Mouse (Mus musculus) left cerebral cortex, adult 11 months (tissue): ENCODE measurements around the gene Celf6.
A peak's percentile ranks its signal among the peaks of the same experiment; 100 is the strongest.

Experiments
- DNase-seq: peaks from one replicate; pipeline ENCODE4 v3.0.0; 2022; ENCODE audit warnings: low spot score

Gene Celf6

DNA sequence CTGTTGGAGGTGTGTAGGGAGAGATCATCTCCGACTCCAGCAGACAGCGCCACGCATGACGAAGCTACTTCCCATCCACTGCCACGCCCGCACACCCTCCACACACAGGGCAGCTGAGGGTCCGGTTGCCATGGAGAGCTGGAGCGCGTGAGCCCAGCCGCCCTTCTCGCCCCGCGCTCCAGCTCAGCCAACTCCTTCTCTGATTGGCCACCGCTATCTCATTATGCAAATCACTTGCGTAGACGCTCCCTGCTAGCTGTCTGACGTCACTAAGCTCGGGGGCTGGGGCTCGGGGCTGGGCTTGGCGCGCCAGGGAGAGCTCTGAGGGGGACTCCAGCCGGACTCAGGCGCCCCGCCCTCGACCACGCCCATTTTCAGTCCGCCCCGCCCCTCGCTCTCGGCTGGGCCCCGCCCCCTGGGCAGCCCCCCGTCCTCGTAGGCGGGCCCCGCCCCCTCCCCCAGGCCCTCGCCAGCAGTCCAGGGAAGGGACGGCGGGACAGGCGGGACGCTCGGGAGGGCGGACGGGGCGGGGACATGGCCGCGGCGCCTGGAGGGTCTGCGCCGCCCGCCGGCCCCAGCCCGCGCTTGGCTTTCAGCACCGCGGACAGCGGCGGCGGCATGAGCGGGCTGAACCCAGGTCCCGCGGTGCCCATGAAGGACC is at the start of gene Celf6:
TSS of gene Celf6 (plus strand) at position 74 of the 661 bp plus-strand sequence.
- DNase-seq: peak; percentile 89

DNA sequence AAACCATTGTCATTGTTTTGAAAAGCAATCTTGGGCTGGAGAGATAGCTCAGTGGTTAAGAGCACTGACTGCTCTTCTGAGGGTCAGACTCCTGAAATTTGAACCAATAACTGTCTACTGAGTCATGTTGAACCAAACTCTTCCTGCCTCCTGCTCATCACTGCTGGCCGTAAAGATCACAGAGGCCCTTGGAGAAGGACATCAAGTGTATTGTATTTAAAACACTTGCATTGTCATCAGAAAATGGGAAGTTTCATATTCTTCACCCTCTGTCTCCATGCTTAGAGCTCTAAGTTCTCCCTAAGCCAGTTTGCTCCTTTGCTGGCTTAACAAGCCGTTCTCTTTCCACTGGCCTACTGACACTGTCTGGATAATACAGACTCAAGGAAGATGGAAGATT is 49.4 kb upstream of the Celf6 start:
- DNase-seq: no peak

DNA sequence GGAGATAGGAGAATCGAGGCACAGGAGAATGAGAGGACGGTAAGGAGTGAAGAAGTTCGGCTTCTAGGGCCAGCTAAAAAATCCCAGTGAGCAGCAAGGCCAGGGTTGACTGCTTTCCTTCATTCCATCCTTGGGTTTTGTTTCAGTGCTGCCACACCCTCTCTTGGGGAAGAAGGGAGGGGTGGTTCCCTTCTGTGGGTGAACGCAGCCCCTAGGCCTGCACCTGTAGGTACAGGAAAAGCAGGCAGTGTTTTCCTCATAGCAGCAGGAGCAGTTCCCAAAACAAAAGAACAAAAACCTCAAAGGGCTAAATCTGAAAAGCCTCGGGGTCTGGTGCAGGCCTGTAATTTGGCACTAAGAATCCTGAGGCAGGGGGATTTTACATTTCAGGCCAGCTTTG is 46.1 kb upstream of the Celf6 start:
- no peak for DNase-seq

DNA sequence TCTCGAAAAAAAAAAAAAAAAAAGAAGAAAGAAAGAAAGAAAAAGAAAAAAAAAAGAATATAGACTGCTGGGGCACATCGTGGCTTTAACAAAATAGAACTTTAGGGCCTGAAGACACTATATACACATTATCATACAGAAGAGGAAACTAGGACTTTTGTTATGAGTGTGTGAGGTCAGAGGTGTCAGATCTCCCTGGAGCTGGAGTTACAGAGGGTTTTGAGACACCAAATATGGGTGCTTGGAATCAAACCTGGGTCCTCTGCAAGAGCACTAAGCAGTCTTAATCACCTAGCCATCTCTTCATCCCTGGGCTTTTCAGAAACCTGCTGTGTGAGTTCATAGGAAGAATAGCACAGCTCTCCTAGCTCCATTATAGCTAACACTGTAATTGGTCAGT is 44.3 kb upstream of the Celf6 start:
- no peak for DNase-seq

DNA sequence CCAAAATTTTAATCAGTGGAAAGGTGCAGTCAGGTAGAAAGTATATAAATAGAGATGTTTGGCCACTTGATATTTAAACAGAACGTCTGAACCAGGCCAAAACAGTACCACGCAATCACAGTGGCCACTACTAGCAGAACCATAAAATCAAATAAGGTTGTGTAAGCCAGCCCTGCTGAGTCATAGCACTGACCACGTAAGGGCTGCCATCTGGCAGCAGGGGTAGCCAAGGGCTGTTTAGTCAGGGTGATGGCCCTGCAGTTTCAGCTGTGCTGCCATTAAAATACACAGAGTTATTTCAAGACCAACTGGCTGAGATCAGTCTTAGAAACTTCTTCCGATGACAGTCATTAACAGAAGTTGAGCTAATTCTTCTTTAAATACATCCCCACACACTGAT is 43.8 kb upstream of the Celf6 start:
- DNase-seq: no peak

DNA sequence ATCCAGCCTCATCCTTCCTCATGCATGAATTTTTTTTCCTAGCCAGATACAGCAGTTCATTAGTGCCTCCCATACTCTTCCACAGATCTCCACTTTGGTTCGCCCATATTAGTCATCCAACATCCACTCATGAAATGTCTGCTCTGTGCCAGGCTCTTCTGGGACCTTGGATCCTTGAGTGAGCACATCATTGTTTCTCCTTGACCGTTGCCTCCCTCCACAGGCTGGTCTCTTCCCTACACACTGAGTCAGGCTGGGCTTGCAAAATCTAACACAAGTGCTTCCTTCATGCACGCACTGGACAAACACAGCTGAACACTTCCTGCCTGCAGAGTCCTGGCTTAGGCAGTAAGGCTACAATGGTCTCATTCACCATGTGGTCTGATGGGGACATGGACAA is 40.1 kb upstream of the Celf6 start:
- no peak for DNase-seq

DNA sequence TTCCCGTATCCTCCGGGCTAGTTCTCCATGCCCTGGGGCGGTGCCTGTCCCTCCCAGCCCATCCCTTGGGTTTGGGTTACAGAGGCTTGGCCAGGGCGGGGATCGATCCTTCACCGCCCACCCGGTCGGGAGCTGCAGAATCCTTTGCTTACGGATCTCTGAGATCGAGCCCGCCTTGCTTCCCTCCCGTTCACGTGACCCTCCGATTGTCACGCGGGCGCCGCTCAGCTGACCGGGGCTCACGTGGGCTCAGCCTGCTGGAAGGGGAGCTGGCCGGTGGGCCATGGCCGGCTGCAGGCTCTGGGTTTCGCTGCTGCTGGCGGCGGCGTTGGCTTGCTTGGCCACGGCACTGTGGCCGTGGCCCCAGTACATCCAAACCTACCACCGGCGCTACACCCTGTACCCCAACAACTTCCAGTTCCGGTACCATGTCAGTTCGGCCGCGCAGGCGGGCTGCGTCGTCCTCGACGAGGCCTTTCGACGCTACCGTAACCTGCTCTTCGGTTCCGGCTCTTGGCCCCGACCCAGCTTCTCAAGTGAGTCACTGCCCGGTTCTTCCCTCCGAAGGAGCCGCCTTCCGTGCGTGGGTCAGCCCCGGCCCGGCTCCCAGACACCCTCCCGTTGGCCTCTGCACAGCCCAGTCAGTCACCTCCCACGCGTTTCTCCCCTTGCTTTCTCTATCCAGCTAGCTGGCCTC is 38.1 kb upstream of the Celf6 start, which contains the start of the genes Hexa and Tmem202:
TSS of gene Hexa (plus strand) at position 100 of the 697 bp plus-strand sequence.
TSS of gene Tmem202 (minus strand) at position 407 of the 697 bp plus-strand sequence.
- DNase-seq: peak; percentile 66

DNA sequence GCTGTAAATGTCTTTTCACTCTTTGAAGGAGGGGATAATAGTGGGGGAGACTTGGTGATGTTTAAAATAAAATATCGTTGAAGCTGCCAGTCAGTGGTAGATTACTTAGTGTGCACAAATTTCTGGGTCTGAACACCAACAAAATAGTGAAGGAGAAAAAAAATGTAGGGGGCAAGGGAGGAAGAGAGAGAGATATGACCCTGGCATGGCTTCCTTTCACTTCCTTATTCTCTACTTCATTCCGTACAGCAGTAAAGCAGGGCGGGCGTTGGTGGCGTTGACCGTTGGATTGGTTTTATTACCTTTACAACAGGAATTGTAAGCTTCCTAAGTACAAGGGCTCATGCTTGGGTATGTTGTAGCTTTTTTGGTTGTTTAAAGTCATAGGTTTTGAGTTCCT is 36.1 kb upstream of the Celf6 start:
- DNase-seq: no peak

DNA sequence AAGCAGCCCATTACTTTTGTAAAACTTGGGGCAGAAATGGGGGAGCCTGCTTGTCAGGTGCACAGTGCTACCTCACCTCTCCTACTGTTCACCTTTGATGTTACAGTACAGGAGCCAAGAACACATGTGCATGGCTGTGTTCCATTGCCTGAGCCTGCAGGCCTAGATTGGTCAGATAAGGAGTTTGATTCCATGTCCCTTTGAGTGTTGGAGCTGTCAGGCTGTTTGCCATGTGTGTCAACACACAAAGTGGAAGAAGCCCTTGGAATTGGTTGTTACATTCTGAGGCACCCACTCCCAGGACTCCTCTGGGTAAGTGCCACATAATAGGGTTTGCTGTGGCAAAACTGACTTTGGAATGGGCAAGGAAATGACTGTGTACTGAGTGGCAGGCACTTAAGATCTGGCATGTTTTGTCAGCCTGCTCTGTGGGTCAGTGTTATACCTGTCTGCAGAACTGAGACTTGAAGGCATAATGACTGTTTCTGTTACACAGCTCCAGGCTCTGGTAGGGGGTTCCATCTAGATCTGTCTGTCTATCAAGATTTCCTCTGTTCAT is 34.9 kb upstream of the Celf6 start:
- DNase-seq: no peak

DNA sequence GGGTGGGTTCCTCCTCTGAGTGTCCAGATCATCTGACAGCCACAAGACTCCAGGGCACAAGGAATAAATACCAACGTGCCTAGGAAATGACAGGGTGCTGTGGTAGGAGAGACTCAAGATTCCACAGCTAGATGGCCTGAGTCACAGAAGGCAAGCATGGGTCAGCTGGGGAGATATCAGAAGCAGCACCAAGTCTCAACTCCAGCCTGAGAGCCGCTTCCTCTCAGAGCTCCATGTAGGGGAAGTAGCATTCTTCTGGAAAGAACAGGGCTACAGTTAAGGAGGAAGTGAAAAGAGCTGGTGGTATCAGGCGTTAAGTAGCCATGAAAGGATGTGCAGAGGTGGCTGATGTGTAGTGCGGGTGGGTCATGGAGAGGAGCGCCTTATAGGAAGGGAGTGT is 33.0 kb upstream of the Celf6 start:
- no peak for DNase-seq

DNA sequence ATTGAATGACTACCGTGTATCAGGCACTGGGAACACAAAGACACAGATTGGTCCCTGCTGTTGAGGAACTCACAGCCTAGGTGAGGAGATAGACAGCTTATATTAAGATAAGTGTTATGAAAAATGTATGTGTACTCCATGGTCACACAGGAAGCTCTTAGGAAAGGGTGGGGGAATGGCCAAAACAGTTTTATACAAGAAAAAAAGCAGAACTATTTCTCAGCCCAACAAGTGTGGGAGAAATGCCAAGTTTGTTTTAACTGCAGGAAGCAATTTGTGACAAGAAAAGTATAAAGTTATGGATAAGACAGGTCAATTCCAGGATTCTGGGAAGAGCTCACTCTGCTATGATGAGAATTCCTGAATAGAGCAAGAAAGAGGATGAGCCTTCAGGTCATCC is 29.8 kb upstream of the Celf6 start:
- DNase-seq: no peak

DNA sequence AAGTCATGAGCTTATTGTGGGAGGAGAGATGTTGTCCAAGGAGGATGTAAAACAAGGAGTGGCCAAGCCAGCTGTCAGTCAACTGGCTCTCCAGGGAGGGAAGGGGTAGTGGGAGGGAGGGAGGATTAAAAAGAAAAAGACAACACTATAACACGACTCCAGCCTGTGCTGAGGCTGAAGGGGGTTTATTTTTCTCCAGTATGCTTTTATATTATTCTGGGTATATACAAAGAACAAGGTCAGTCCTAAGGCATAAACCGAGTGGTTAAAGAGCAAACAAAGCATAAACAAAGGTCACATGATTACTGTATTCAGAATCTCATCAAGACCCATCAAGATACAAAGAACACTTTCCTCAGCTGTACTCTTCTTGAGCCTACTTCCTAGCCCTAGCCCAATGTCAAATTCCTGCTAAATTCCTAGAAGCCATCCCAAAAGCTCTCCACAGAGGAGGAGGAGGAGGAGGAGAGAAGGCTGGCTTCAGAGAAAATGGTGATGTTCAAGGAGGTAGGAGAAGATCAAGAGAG is 28.7 kb upstream of the Celf6 start:
- no peak for DNase-seq

DNA sequence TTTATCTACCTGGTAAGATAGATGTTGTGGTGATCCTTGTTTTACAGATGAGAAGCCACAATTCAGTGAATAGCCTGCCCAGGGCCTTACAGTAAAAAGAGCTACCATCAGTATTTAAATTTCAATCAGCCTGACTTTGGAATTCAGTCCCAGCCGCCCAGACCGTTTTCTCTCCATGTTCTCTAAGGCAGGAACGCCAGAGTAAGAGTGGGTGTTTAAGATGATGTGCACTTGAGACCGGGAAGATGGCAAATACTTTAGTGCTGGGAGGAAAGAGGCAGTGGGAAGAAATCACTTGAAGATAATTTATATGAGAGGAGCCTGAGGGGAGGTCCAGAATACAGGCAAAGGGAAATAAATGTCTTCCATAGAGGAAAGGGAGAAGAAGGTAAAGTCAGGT is 27.6 kb upstream of the Celf6 start:
- no peak for DNase-seq

DNA sequence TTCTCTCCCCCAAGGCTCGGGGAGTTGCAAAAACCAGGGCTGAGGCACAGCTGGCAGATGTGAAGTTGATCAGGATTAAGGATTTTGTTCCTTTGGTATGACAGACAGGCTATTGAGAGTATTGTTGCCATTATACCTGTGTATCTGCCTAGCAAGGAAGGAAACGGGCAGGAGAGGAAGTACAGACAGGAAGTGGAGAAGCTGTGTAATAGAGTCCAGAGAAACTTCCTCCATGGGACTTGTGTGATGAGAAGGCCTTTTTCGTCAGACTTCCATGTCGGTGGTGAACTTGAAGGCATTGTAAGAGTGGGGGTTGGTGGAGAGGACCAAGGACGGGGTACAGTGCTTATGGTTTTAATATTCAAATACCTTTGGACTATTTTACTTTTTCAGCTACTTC is 26.7 kb upstream of the Celf6 start:
- no peak for DNase-seq

DNA sequence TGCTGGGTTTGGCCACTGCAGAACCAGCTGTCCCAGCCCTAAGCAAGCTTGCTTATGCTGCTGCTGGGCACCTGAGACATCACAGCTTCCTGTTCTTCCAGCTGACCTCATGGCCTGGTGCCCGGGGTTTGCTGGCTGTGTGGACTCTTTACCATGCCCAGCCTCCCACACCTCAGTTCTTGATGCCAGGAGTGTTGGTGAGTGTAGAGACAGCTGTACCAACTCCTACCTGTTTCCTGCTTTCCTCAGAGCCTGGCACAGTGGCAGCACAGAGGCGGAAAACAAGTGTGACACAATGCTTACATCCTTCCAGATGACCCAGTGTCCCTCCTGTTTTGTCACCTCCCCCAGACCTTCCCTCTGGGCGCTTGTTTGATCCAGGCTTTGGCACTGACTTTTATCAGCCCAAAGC is 26.1 kb upstream of the Celf6 start:
- no peak for DNase-seq

DNA sequence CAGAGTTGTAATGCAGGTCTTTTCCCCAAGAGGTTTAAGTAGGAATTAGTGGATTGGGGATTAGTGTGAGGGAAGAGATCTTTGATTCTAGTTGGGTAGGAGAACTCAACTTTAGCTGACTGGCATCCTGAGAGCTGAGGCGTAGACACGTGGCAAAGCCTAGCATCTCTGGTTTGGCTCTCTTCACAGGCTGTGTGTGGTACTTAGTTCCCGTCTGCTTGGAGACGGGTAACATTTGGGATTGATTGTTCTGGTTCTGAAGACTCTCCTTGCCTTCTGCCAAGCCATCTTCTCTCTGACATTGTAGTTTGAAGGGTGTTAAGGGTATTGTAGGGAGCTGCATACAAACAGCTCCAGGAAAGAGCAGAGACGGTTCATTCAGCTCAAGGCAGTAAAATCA is 25.1 kb upstream of the Celf6 start:
- no peak for DNase-seq

DNA sequence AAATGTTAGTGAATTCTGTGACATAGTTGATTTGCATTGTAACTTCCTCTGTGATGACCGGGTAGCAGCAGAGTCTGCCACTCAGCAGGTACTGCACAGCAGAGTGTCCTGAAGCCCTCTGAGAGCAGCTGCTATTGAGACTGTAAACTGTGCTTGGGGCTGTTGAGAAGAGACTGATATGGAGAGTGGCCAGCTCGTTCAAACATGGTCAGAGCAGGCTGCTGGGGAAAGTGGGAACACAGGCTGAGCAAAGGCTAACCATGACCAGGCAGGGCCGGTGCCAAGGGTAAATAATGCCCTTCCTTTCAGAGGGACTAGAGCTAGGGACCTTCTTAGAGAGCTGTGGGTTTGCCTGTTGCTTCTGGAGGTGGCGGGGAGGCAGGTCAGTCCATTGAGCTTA is 24.0 kb upstream of the Celf6 start:
- DNase-seq: no peak

DNA sequence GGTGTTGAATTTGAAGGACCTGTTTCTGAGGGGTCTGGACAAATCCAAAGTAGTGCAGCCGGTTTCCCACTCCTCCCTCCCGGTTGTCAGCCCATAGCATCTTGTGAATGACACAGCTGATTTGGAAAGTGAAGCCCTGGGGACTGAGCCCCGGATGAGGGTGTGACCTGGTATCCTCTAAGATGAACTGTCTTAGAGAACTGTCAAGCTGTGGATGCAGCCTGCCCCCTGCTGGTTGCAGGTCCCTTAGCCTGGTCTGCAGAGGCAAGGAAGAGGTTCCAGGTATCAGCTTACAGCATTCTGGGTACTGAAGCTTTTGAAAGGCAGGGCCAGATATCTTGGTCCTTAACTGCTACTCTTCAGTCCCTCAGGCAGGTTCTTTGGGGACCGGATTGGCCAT is 12.1 kb upstream of the Celf6 start:
- no peak for DNase-seq

DNA sequence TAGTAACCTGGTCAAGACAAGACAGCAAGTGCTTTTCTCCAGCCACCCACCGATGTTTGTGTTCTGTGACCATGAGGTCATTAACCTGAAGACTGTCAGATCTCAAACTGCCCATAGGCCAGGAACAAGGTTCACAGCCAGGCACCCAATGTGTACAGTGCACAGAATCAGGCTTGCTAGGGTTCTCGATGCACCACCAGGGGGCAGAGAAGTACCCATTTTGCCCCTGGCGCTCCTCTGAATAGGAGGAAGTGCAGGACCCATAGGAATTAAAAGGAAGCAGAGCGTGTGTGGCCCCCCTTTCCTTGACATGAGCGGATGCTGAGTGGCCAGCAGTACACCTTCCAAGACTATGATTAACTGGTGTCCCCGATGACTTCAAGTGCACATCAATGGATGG is 10.6 kb upstream of the Celf6 start:
- no peak for DNase-seq

DNA sequence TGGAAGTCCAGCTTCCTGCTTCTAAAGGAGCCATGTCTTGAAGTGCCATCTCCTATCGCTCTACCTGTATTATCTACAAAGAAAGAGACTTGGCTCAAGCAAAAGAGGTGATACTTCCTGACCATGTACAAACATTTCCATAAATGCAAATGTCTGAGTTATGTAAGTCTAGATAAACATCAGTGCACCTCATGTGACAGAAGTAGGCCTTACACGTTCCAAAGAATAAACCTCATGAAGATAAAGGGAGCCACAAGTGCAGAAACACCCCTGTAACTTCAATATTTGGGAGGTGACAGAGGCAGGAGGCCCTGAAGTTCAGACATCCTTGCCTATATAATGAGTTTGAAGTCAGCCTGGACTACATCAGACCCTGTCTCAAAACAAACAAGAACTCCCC is 5.9 kb upstream of the Celf6 start:
- no peak for DNase-seq

DNA sequence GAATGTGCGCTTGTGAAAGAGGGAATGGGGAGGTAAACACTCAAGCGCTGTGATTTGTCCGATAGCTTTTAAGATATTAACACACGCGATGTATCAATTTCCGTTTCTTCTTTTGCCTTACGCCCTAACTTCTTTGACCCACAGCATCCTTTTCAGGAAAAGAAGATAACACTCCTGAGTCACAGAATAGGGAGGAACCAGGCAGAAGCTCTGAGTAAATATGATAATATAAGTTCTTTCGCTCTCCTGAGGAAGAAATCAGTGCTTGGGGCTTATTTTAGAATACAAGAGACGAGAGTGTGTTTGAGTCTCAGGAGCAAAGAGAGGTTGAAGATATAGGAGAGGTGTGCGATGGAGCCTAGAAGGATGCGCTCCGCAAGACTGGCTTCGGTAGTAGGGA is 316 bp upstream of the Celf6 start:
- DNase-seq: no peak

DNA sequence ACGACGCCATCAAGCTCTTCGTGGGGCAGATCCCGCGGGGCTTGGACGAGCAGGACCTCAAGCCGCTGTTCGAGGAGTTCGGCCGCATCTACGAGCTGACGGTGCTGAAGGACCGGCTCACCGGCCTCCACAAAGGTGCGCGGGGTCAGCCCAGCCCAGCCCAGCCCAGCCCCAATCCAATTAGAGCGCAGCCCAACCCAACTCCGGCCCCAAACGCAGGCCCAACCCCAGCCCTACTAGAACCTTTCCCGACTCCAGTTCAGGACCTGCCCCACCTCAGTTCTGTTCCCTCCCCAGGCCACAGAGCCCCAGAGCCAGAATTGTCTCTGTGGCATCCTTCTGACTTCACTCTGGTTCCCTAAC is 769 bp downstream of the Celf6 start:
- DNase-seq: no peak

DNA sequence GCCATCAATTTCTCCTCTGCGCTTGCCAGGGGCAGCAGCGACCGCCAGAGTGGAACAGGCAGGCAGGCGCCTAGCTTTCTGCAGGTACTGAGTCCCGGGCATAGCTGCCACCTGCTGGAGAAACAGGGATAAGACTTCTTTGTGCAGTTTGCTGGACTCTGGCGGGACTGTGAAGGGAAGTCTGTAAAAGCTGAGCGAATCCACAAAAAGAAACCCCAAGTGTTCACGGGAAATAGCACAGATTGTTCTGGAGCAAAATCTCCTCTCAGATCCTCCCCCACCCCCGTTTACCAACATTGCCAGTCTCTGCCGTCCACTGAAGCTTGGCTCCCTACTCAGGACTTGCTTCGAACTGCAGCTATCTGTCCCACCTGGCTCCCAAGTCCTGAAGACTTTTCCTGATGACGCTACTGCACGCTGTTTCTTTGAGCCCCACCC is 7.2 kb downstream of the Celf6 start:
- DNase-seq: peak; percentile 77
